Mouse (Mus musculus): ENCODE measurements around the gene Vmn1r50. TPM values are rescaled to one million over a fixed set of nuclear protein-coding genes. Genes with fewer than 3 reads are reported as not detected.

The Vmn1r50 gene
- polyA plus RNA-seq (2017; shearing (Covaris generic)): not detected

GRCm38 (mm10) chr6:90101130-90101529 is at the start of gene Vmn1r50:
Vmn1r50 (plus strand) TSS chr6:90101430.

GRCm38 (mm10) chr6:90078406-90078805 is 22.8 kb upstream of the Vmn1r50 start, which contains the start of gene Vmn1r49:
Vmn1r49 (minus strand) TSS chr6:90078506.

GRCm38 (mm10) chr6:90122296-90122695 is 21.1 kb downstream of the Vmn1r50 start, which contains the start of gene Vmn1r51:
Vmn1r51 (plus strand) TSS chr6:90122596.

Other genes starting within 250 kb of the Vmn1r50 start
- not detected for gene Vmn1r42, start 225.0 kb upstream of the Vmn1r50 start, polyA plus RNA-seq (2017; shearing (Covaris generic))
- not detected for gene Vmn1r43, start 225.0 kb upstream of the Vmn1r50 start, polyA plus RNA-seq (2017; shearing (Covaris generic))
- not detected for gene Vmn1r44, start 217.8 kb upstream of the Vmn1r50 start, polyA plus RNA-seq (2017; shearing (Covaris generic))
- gene Vmn1r45, start 160.8 kb upstream of the Vmn1r50 start, polyA plus RNA-seq (2017; shearing (Covaris generic)): not detected
- not detected for gene Vmn1r46, start 132.1 kb upstream of the Vmn1r50 start, polyA plus RNA-seq (2017; shearing (Covaris generic))
- not detected for gene Vmn1r47, start 85.3 kb upstream of the Vmn1r50 start, polyA plus RNA-seq (2017; shearing (Covaris generic))
- not detected for gene Vmn1r48, start 64.6 kb upstream of the Vmn1r50 start, polyA plus RNA-seq (2017; shearing (Covaris generic))
- not detected for gene Vmn1r49, start 22.9 kb upstream of the Vmn1r50 start, polyA plus RNA-seq (2017; shearing (Covaris generic))
- not detected for gene Vmn1r51, start 21.2 kb downstream of the Vmn1r50 start, polyA plus RNA-seq (2017; shearing (Covaris generic))
- gene Vmn1r52, start 73.4 kb downstream of the Vmn1r50 start, polyA plus RNA-seq (2017; shearing (Covaris generic)): not detected
- gene V1ra8, start 101.4 kb downstream of the Vmn1r50 start, polyA plus RNA-seq (2017; shearing (Covaris generic)): not detected
- not detected for gene Vmn1r53, start 123.0 kb downstream of the Vmn1r50 start, polyA plus RNA-seq (2017; shearing (Covaris generic))
- not detected for gene Vmn1r54, start 144.9 kb downstream of the Vmn1r50 start, polyA plus RNA-seq (2017; shearing (Covaris generic))
- not detected for gene BC048671, start 199.8 kb downstream of the Vmn1r50 start, polyA plus RNA-seq (2017; shearing (Covaris generic))
- not detected for gene Chst13, start 223.8 kb downstream of the Vmn1r50 start, polyA plus RNA-seq (2017; shearing (Covaris generic))
- not detected for gene Uroc1, start 231.9 kb downstream of the Vmn1r50 start, polyA plus RNA-seq (2017; shearing (Covaris generic))

Measured in inflammation-experienced regulatory T-cells, adult 16 weeks (primary cell).